Mouse (Mus musculus) bone marrow macrophage, adult 2 months (primary cell): Measurements from ENCODE around the gene Zhx3.

Experiments
- CTCF ChIP-seq: IDR thresholded peaks from 2 replicates; pipeline ENCODE4 v1.5.1; 2012; ENCODE audit warnings: low read depth, mild to moderate bottlenecking, low read length, moderate library complexity
- POLR2A ChIP-seq: IDR thresholded peaks from 2 replicates; pipeline ENCODE4 v1.6.1; 2012; ENCODE audit warnings: mild to moderate bottlenecking, low read depth, low read length, borderline replicate concordance

DNA sequence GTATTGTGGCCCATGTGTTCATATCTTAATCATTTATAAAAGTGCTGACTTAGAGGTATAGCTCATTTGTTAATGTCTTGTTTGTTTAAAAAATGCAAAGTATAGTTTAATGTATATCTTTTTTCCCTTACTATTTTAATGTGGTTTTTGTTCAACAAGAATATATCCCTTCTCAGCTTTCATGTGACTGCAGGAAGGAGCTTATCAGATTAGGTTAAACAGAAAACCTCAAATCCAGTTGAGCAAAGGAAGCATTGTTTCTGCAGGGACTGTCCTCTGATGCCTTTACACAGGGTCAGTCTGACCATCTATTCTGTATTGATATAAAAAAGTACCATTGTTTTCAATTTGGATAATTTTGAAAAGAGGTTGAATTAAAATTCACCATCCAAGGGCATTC is 170.0 kb downstream of the Zhx3 start:
- no peak for TF ChIP-seq CTCF
- TF ChIP-seq POLR2A = no peak
